Mouse (Mus musculus): ENCODE data around the gene Trmt1l. TPM values are rescaled to one million over a fixed set of nuclear protein-coding genes. Genes with fewer than 3 reads are reported as not detected.

Trmt1l gene
- total and polyA plus RNA-seq, 3 experiments = 20.9 to 23.7 (median 21.8) TPM

- Histone ChIP-seq H3K9ac (ENCODE audit: insufficient read depth, low read depth) (peak within 1 kb of the TSS; percentile 83), H3K79me2 (replicated peaks; ENCODE audit: control insufficient read depth, extremely low read depth, insufficient read depth, poor library complexity, severe bottlenecking) (peaks cover 39% of the 10 kb centered on the region), H3K36me3 (replicated peaks in 1 of 2; ENCODE audit: control insufficient read depth in 1 of 2, insufficient read depth in 1 of 2, low read length in 1 of 2) (peaks cover 0 to 4% of the 10 kb centered on the region in 2 experiments), H3K27ac (ENCODE audit: insufficient read depth, low read depth) (peak within 1 kb of the TSS; percentile 34), H3K4me2 (ENCODE audit: insufficient read depth, low read depth, poor library complexity, severe bottlenecking) (peak within 1 kb of the TSS; percentile 73), H3K9me3 (replicated peaks; ENCODE audit: low read length) (no peaks in the 10 kb centered on the region), H3K27me3 (replicated peaks) (peaks cover 3% of the 10 kb centered on the region), H3K4me3 (replicated peaks in 1 of 3; ENCODE audit: low read depth in 2 of 3, low read length in 2 of 3, poor library complexity in 1 of 3) (peak within 1 kb of the TSS; percentile 78 to 94 (median 82)), H3K4me1 (ENCODE audit: control insufficient read depth in 1 of 2, insufficient read depth in 2 of 2) (peaks cover 3 to 27% of the 10 kb centered on the region in 2 experiments; a peak in 2 of 4 replicates)
- TF ChIP-seq ZC3H11A (IDR thresholded peaks at IDR 0.05; ENCODE audit: low read depth, low read length) (no peak), CTCF (conservative IDR thresholded peaks at IDR 0.05 in 1 of 2, IDR thresholded peaks at IDR 0.05 in 1 of 2; ENCODE audit: low read depth in 2 of 2, low read length in 2 of 2) (no peak), HCFC1 (IDR thresholded peaks at IDR 0.05; ENCODE audit: low read depth, low read length) (peak; percentile 58), SMC3 (IDR thresholded peaks at IDR 0.05; ENCODE audit: low read depth, low read length) (no peak), JUN (IDR thresholded peaks at IDR 0.05; ENCODE audit: insufficient read depth, low read depth, low read length) (no peak), BHLHE40 (IDR thresholded peaks at IDR 0.05; ENCODE audit: low read depth, low read length) (no peak), TCF12 (IDR thresholded peaks at IDR 0.05; ENCODE audit: low read depth, low read length) (0 out of 2 replicates have a peak, but pooled peaks have one; percentile 4), NRF1 (IDR thresholded peaks at IDR 0.05; ENCODE audit: low read depth, low read length) (peak; percentile 63), MYC (IDR thresholded peaks at IDR 0.05; ENCODE audit: low read depth, low read length) (no peak), UBTF (IDR thresholded peaks at IDR 0.05; ENCODE audit: low read depth, low read length) (0 out of 2 replicates have a peak, but pooled peaks have one; percentile 14), MEF2A (IDR thresholded peaks at IDR 0.05; ENCODE audit: borderline replicate concordance, low read depth, low read length) (no peak), MAX (IDR thresholded peaks at IDR 0.05; ENCODE audit: low read length) (peak; percentile 28; the same call in 1 of the 2 replicates), NELFE (IDR thresholded peaks at IDR 0.05; ENCODE audit: low read depth, low read length) (peak; percentile 69; the same call in 1 of the 2 replicates), POLR2AphosphoS2 (IDR thresholded peaks at IDR 0.05; ENCODE audit: low read depth, low read length) (0 out of 2 replicates have a peak, but pooled peaks have one; percentile 32), ELF1 (IDR thresholded peaks at IDR 0.05; ENCODE audit: low read depth, low read length) (peak; percentile 74; the same call in 1 of the 2 replicates), RAD21 (IDR thresholded peaks at IDR 0.05; ENCODE audit: low read depth, low read length) (no peak), KAT2A (IDR thresholded peaks at IDR 0.05; ENCODE audit: insufficient replicate concordance, low read length) (no peak), MAZ (IDR thresholded peaks at IDR 0.05; ENCODE audit: low read depth, low read length) (peak; percentile 90), JUND (conservative IDR thresholded peaks at IDR 0.05; ENCODE audit: low read depth, low read length) (no peak), POLR2A (IDR thresholded peaks at IDR 0.05; ENCODE audit: low read depth, low read length) (peak; percentile 84), MAFK (IDR thresholded peaks at IDR 0.05; ENCODE audit: insufficient replicate concordance, low read length) (no peak), E2F4 (IDR thresholded peaks at IDR 0.05; ENCODE audit: insufficient replicate concordance, low read depth, low read length) (no peak), RCOR1 (conservative IDR thresholded peaks at IDR 0.05; ENCODE audit: low read depth, low read length) (no peak), SIN3A (IDR thresholded peaks at IDR 0.05; ENCODE audit: low read length) (no peak; the same call in 1 of the 2 replicates), ZNF384 (IDR thresholded peaks at IDR 0.05; ENCODE audit: low read depth, low read length) (no peak), TBP (conservative IDR thresholded peaks at IDR 0.05; ENCODE audit: low read depth, low read length) (no peak), MXI1 (IDR thresholded peaks at IDR 0.05; ENCODE audit: low read depth, low read length) (peak; percentile 65), PAX5 (IDR thresholded peaks at IDR 0.05; ENCODE audit: low read length) (no peak), IRF4 (IDR thresholded peaks at IDR 0.05; ENCODE audit: low read depth, low read length) (peak; percentile 5; the same call in 1 of the 2 replicates), CHD1 (IDR thresholded peaks at IDR 0.05; ENCODE audit: low read depth, low read length) (no peak)
- dilution Hi-C loops (cut with MboI; ENCODE audit: extremely low pct_ligation_motif_present, extremely low pct_unique_long_range_greater_than_20kb, low sequenced_read_pairs) = no loop called here
- in situ Hi-C loops (cut with MboI; ENCODE audit: low pct_ligation_motif_present, low pct_unique_long_range_greater_than_20kb, low sequenced_read_pairs) = loop anchor here (10.0 kb wide), 1 partner anchor 54 kb away; no protein-coding TSS in a partner anchor
- peak; percentile 88 for DNase-seq (ENCODE audit: extremely low read depth)
These were observed 72.4 kb downstream of the Trmt1l start, which contains the start of gene Rnf2 for GRCm38 (mm10) chr1:151500531-151501361. Rnf2 (minus strand) TSS chr1:151500955.
